Mouse (Mus musculus) forebrain, embryonic 14.5 days (tissue): ENCODE results near the gene Anapc7. TPM values are rescaled to one million over a fixed set of nuclear protein-coding genes. Genes with fewer than 3 reads are reported as not detected.
A peak's percentile ranks its signal among the peaks of the same experiment; 100 is the strongest.

Source experiments
- ATAC-seq: fragments of 200-750 bp; cut with Nextera tagmentation; 2 replicates; pipeline ENCODE4 v1.8.0; 2017; ENCODE audit warnings: mild to moderate bottlenecking, moderate library complexity
- DNase-seq: peaks from one replicate; pipeline ENCODE4 v3.0.0-alpha.2; 2015; ENCODE audit warnings: low spot score
- H3K27ac ChIP-seq: fragments of 300-500 bp; sonication (generic); 2 replicates; pipeline ENCODE4 v1.5.1; 2014; ENCODE audit warnings: low read depth, mild to moderate bottlenecking, control low read depth, low read length, moderate library complexity
- H3K27me3 ChIP-seq: fragments of 300-500 bp; sonication (generic); replicated peaks from 2 replicates; pipeline ENCODE4 v1.6.1; 2014; ENCODE audit warnings: low read length, control low read depth, mixed read lengths; ENCODE audit not compliant: control insufficient read depth, insufficient read depth
- H3K36me3 ChIP-seq: fragments of 300-500 bp; sonication (generic); 2 replicates; pipeline ENCODE4 v1.6.1; 2014; ENCODE audit warnings: low read length, control low read depth; ENCODE audit not compliant: control insufficient read depth, insufficient read depth
- H3K4me1 ChIP-seq: fragments of 300-500 bp; sonication (generic); 2 replicates; pipeline ENCODE4 v1.6.1; 2014; ENCODE audit warnings: antibody characterized with exemption, low read length, control low read depth; ENCODE audit not compliant: control insufficient read depth, insufficient read depth
- H3K4me2 ChIP-seq: fragments of 300-500 bp; sonication (generic); 2 replicates; pipeline ENCODE4 v1.6.1; 2014; ENCODE audit warnings: mild to moderate bottlenecking, control low read depth, low read length
- H3K4me3 ChIP-seq: fragments of 300-500 bp; sonication (generic); 2 replicates; pipeline ENCODE4 v1.5.1; 2014; ENCODE audit warnings: low read depth, low read length, control low read depth
- H3K9ac ChIP-seq: fragments of 300-500 bp; sonication (generic); 2 replicates; pipeline ENCODE4 v1.6.1; 2014; ENCODE audit warnings: mild to moderate bottlenecking, low read length, control low read depth, moderate library complexity
- H3K9me3 ChIP-seq: fragments of 300-500 bp; sonication (generic); replicated peaks from 2 replicates; pipeline ENCODE4 v1.6.1; 2016; ENCODE audit warnings: low read length, control low read depth, mixed read lengths; ENCODE audit not compliant: control insufficient read depth
- WGBS: fragments of 180-500 bp; shearing (Covaris S2); extraction: QIAGEN DNeasy Blood & Tissue Kit; methylation state at CpG from one replicate; pipeline ENCODE4 v1.1.7; 2014; 5-methylcytosine and 5-hydroxymethylcytosine counted together
- polyA plus RNA-seq: library from polyadenylated mRNA; unstranded; fragments of >200 nt; fragmentation: Nextera tagmentation; extraction: Ambion mirVana; gene quantifications from 2 replicates; pipeline ENCODE4 v1.2.1, GENCODE M21; 2014

Anapc7 gene
- polyA plus RNA-seq, 1 experiment from 2014 or later, result 37.3 TPM

DNA sequence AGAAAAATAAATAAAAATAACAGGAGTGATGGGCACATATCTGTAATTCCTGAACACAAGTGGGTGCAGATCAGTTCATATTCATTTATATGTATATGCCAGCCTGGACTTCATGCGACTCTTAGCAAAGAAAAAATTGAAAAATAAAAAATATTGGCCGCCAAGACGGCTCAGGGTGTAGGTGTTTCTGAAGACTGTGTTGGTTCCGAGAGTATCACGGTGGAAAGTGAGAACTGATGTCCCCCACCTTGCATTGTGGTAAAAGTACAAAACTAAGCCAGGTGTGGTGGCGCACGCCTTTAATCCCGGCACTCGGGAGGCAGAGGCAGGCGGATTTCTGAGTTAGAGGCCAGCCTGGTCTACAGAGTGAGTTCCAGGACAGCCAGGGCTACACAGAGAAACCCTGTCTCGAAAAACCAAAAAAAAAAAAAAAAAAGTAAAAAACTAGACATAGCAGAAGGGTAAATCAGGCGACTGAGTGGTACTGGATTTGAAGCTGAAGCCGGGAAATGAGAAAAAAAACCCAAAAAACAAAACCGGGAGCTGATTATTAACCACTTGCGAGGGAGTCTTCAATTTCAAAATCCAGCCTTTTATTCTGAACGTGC lies 30.2 kb upstream of the Anapc7 start:
- Histone ChIP-seq H3K9me3 (no peaks in the 10 kb centered on the region), H3K9ac (peak overlapping the region; percentile 22; the same call in 1 of the 2 replicates), H3K27me3 (no peaks in the 10 kb centered on the region), H3K27ac (no peak overlapping the region), H3K36me3 (no peaks in the 10 kb centered on the region), H3K4me1 (peaks cover 6% of the 10 kb centered on the region; the same call in 1 of the 2 replicates), H3K4me2 (peak overlapping the region; percentile 78; the same call in 1 of the 2 replicates), H3K4me3 (peak overlapping the region; percentile 82; the same call in 1 of the 2 replicates)
- WGBS, result 57% methylated on average over 15 of the region's 16 CpGs
- DNase-seq, result no peak
- no peak; the same call in 1 of the 2 replicates for ATAC-seq

DNA sequence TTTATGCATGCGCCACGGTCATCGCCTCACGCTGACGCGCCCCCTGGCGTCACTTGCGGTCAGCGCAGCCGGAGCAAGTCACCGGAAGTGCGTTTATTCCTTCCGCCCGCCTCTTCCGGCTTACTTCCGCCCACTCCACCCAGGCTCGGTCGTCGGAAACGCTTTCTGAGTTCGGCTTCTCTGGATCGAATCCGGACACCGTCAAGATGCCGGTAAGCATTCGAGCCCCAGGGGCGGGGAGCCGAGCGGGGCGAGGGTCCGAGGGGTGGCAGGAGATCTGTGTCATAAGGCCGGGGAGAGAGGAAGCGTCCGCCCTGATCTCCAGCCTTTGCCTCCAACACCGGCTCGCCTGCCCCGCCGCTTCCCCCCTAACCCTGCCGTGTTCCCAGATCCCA lies 29.7 kb upstream of the Anapc7 start, which contains the start of gene Arpc3:
Gene Arpc3 (plus strand): TSS at position 93 of the 395 bp plus-strand sequence.
- H3K27ac ChIP-seq, result peak within 1 kb of the TSS; percentile 39
- WGBS, result under 1% methylated on average over 39 of the region's 39 CpGs
- H3K36me3 ChIP-seq, result peaks cover 3% of the 10 kb centered on the region

DNA sequence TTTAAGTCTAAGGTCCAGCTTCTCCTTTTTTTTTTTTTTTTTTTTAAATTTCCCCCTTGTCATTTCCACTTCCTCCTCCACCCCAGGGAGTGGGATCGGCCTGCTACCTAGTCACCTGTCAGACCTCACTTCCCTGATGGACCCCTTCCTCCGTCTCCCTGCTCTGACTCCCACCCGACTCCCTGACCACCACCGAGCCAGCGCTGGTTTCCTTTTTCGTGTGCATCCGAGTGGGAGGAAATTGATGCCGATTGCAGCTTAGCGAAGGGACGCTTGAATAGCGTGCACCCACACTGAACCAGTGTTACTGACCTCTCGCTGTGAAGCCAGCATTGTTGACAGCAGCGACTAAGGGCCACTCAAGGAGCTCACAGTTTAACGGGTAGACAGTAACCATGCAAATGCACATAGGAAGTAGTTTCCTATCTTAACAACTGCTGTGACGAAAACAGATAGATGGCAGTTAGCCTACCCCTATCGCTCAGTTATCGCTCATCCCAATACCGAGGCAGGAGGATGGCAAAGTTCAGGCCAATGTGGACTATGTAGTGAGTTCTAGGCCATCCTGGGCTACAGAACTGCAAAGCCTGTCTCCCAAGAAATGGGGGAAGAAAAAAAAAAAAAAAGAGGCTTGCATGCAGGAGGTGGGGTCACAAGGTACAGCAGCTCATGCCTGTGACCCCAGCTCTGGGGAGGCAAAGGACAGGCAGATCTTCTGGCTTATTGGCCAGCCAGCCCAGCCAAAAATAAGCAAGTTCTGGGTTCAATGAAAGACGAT lies 29.1 kb upstream of the Anapc7 start:
- DNase-seq (no peak), ATAC-seq (0 out of 2 replicates have a peak, but pooled peaks have one; percentile 25)
- peak overlapping the region; percentile 82 for H3K4me3 ChIP-seq
- H3K9me3 ChIP-seq, result no peaks in the 10 kb centered on the region
- no peaks in the 10 kb centered on the region for H3K27me3 ChIP-seq
- H3K36me3 ChIP-seq, result peaks cover 10% of the 10 kb centered on the region
- peaks cover 6% of the 10 kb centered on the region; the same call in 1 of the 2 replicates for H3K4me1 ChIP-seq
- WGBS, result 17% methylated on average over 19 of the region's 19 CpGs
- H3K27ac ChIP-seq, result peak overlapping the region; percentile 39
- peak overlapping the region; percentile 78 for H3K4me2 ChIP-seq
- H3K9ac ChIP-seq, result peak overlapping the region; percentile 81

More for the DNA sequence above, 29.7 kb upstream of the Anapc7 start, which contains the start of gene Arpc3:
- Histone ChIP-seq H3K4me2 (peak within 1 kb of the TSS; percentile 78), H3K9ac (peak within 1 kb of the TSS; percentile 81), H3K4me1 (peaks cover 6% of the 10 kb centered on the region; the same call in 1 of the 2 replicates), H3K9me3 (no peaks in the 10 kb centered on the region), H3K27me3 (no peaks in the 10 kb centered on the region), H3K4me3 (peak within 1 kb of the TSS; percentile 82)
- peak; percentile 89 for ATAC-seq
- peak; percentile 95 for DNase-seq

DNA sequence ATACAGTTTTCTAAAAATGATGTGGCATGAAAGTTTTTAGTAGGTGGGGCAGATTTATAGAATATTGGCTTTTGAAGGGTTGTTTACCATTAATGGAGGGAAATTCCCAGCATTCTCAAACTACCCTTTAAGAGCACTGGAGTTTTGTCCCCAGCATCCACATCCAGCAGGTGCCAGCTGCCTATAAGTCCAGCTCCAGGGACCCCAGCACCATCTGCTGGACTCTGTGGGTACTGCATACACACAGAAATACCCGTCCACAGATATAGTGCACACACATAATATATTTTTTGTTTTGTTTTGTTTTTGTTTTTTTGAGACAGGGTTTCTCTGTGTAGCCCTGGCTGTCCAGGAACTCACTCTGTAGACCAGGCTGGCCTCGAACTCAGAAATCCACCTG lies 27.6 kb upstream of the Anapc7 start:
- Histone ChIP-seq H3K4me2 (no peak overlapping the region), H3K27ac (no peak overlapping the region), H3K36me3 (peaks cover 18% of the 10 kb centered on the region), H3K9ac (no peak overlapping the region), H3K4me3 (no peak overlapping the region), H3K27me3 (no peaks in the 10 kb centered on the region), H3K9me3 (no peaks in the 10 kb centered on the region), H3K4me1 (peaks cover 6% of the 10 kb centered on the region; the same call in 1 of the 2 replicates)
- WGBS, result 52% methylated on average over 2 of the region's 2 CpGs
- ATAC-seq (0 out of 2 replicates have a peak, but pooled peaks have one; percentile 13), DNase-seq (peak; percentile 75)

DNA sequence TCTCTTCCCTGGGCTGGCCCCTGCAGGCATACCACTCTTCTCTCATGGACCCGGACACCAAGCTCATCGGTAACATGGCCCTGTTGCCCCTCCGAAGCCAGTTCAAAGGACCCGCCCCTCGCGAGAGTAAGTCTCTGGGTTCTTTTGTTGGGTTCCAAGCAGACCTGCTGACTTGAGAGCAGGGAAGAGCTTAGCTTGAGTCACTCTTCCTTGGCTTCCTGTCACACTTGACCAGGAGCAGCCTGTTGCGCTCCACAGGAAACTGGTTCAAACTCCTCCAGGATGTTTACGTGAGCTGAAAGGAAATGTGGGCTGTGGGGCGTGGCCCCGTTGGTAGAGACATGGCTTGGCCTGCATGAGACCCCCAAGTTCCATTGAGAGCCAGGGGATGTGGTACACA lies 24.7 kb upstream of the Anapc7 start:
- no peak overlapping the region for H3K4me2 ChIP-seq
- ATAC-seq, result no peak
- no peak overlapping the region for H3K9ac ChIP-seq
- H3K27ac ChIP-seq, result no peak overlapping the region
- no peak for DNase-seq
- H3K4me3 ChIP-seq, result no peak overlapping the region
- H3K4me1 ChIP-seq, result peaks cover 6% of the 10 kb centered on the region; the same call in 1 of the 2 replicates
- no peaks in the 10 kb centered on the region for H3K27me3 ChIP-seq
- H3K36me3 ChIP-seq, result peaks cover 37% of the 10 kb centered on the region
- H3K9me3 ChIP-seq, result no peaks in the 10 kb centered on the region
- 92% methylated on average over 10 of the region's 10 CpGs for WGBS

DNA sequence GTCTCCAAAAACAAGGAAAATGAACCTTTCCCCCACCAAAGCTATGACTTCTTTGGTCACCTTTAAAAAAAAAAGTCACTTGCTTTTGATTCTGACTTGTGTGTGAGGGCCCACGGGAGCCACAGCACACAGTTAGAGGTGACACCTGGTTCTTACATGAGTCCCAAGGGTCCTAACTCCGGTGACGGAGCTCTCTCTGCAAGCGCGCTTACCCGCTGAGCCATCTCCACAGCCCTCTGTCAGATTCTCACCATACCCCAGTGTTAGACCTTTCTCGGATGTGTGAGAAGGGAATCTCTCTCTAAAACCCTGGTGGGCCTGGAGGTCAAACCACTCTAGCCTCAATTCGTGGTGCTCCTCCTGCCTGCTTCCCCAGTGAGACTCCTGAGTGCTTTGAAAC lies 24.0 kb upstream of the Anapc7 start:
- Histone ChIP-seq H3K27me3 (no peaks in the 10 kb centered on the region), H3K4me3 (no peak overlapping the region), H3K4me1 (peaks cover 4% of the 10 kb centered on the region; the same call in 1 of the 2 replicates), H3K36me3 (peaks cover 44% of the 10 kb centered on the region), H3K4me2 (no peak overlapping the region), H3K9ac (no peak overlapping the region), H3K9me3 (no peaks in the 10 kb centered on the region), H3K27ac (no peak overlapping the region)
- WGBS, result 93% methylated on average over 8 of the region's 8 CpGs
- DNase-seq (no peak), ATAC-seq (no peak)

DNA sequence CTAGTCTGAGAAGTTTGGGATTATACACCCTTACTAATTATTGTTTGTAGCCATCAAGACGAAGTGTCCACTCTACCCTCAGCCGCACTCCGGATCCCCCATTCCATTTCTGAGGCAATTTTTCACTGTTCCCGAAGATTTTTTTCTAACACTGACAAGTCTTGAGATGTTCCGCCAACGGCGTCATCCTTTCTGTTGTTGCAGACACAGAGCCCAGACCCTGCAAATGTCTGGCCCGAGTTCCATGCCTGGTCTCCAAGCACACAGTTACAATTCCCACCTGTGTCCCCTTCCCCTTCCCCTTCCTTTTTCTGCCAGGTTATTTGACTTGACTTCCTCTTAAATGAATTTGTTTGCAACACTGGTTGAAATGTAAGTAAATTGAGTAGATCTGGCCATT lies 21.6 kb upstream of the Anapc7 start:
- no peak for ATAC-seq
- DNase-seq, result no peak
- Histone ChIP-seq H3K27ac (no peak overlapping the region), H3K4me3 (no peak overlapping the region), H3K36me3 (peaks cover 68% of the 10 kb centered on the region), H3K4me1 (no peaks in the 10 kb centered on the region), H3K4me2 (no peak overlapping the region), H3K9me3 (no peaks in the 10 kb centered on the region), H3K27me3 (no peaks in the 10 kb centered on the region), H3K9ac (no peak overlapping the region)
- 96% methylated on average over 8 of the region's 8 CpGs for WGBS

DNA sequence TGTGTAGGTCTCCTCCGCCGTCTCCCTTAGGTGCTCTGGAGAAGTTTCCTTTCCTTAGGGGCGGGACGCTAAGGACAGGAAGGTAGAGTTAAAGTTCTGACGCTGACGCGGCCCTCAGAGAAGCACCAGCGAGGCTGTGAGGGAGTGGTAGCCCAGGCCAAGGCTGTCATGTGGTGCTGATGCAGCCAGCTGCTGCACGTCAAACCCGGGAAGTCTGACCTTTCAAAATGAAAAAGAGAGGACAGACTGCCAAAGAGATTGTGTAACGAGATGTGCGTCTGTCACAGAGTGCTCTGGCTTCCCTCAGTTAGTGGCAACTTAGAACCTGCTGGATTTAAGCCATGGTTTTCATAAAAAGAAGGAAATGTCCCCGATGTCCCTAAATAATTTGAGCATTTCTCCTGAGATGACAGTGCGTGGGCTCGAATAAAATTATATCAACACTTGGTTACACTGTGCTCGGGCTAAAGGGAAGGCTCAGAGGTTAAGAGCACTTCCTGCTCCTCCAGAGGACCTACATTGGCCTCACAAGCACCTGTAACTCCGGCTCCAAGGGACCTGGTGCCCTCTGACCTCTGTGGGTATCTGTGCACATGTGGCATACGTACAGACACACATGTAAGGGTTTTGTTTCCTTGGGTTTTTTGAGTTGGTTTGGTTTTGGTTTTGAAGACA lies 20.7 kb upstream of the Anapc7 start:
- Histone ChIP-seq H3K4me1 (no peaks in the 10 kb centered on the region), H3K9ac (no peak overlapping the region), H3K9me3 (no peaks in the 10 kb centered on the region), H3K27ac (no peak overlapping the region), H3K36me3 (peaks cover 77% of the 10 kb centered on the region), H3K27me3 (no peaks in the 10 kb centered on the region), H3K4me2 (no peak overlapping the region), H3K4me3 (no peak overlapping the region)
- no peak for DNase-seq
- 85% methylated on average over 18 of the region's 18 CpGs for WGBS
- no peak for ATAC-seq
